Comparison of ENCODE assay signal across 8 mouse cellular contexts in the genomic region with DNA sequence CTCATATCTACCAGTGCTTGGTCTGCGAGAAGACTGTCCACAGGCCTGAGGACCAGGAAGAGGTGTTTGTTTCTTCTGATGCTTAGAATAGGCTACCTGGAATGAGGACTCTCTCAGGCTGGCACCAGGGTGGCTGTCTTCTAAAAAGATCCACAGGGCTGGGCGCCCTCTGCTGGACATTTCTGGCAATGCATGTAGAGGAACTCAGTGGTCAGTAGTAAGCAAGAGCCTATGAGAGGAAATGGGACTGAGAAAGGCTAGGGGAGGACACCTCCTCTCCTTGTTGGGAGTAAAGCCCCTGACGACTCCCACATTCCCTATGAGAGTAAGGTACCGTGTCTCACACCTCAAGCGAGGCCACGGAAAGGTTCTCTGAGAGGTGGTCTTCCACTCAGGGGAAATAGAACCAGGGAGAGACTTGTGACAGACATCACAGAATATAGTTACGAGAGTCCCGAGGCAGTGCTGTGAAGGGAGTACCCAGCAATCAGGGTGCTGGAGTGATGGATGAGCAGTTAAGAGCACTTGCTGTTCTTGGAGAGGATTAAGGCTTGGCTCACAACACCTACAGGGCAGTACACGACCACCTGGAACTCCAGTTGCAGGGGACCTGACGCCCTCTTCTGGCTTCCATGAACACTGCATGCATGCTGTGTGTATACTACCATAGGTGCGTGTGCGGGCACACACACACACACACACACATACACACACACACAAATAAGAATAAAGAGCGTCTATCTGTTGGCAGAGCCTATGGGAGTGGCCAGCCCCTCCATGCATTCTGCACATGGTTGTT. TPM values are rescaled to one million over a fixed set of nuclear protein-coding genes. Genes with fewer than 3 reads are reported as not detected.
DNase-seq lines count a peak whose midpoint lies in the region; ATAC-seq and TF ChIP-seq lines count a peak whose summit lies in the region.

No protein-coding gene starts in this region.

- peak; percentile 87 for DNase-seq in 3T3-L1 (ENCODE audit: low read depth, low spot score)
- peak; percentile 90 for DNase-seq in adrenal gland, postnatal 10 days
- peak; percentile 87 for DNase-seq in embryo, embryonic 9.5 days (ENCODE audit: extremely low spot score)
- DNase-seq in gonadal fat pad, adult 2 months (ENCODE audit: low read depth) = peak; percentile 19
- DNase-seq in kidney, adult 8-10 months = peak; percentile 58 to 89
- DNase-seq in limb, embryonic 11.5 days (ENCODE audit: low spot score) = peak; percentile 97
- DNase-seq in midbrain, postnatal 0 days (ENCODE audit: low spot score) = peak; percentile 93
- peak; percentile 77 to 90 for DNase-seq in spleen, postnatal 10 days (ENCODE audit: low spot score in 2 of 2)

- H3K36me3 ChIP-seq in limb, embryonic 11.5 days (ENCODE audit: control insufficient read depth, insufficient read depth, low read length) = no peaks in the 10 kb centered on the region
- H3K36me3 ChIP-seq in midbrain, postnatal 0 days (ENCODE audit: insufficient read depth, low read length) = no peaks in the 10 kb centered on the region

- no peak overlapping the region for H3K4me3 ChIP-seq in limb, embryonic 11.5 days (ENCODE audit: low read depth, low read length)
- H3K4me3 ChIP-seq in midbrain, postnatal 0 days (ENCODE audit: low read depth, low read length) = no peak overlapping the region

- no peak overlapping the region for H3K27ac ChIP-seq in limb, embryonic 11.5 days (replicated peaks; ENCODE audit: low read depth, low read length)
- H3K27ac ChIP-seq in midbrain, postnatal 0 days (ENCODE audit: low read depth, low read length) = no peak overlapping the region

- 68% methylated on average over 13 of the region's 13 CpGs for WGBS in limb, embryonic 11.5 days
- 61% methylated on average over 13 of the region's 13 CpGs for WGBS in midbrain, postnatal 0 days

- no peaks in the 10 kb centered on the region for H3K9me3 ChIP-seq in limb, embryonic 11.5 days (ENCODE audit: control insufficient read depth, low read length)
- H3K9me3 ChIP-seq in midbrain, postnatal 0 days (ENCODE audit: low read length) = no peaks in the 10 kb centered on the region

- no peak overlapping the region for H3K4me2 ChIP-seq in limb, embryonic 11.5 days (ENCODE audit: low read depth, severe bottlenecking)
- no peak overlapping the region for H3K4me2 ChIP-seq in midbrain, postnatal 0 days (ENCODE audit: low read depth, low read length, poor library complexity, severe bottlenecking)

- H3K27me3 ChIP-seq in limb, embryonic 11.5 days (ENCODE audit: control insufficient read depth, insufficient read depth, low read length) = no peaks in the 10 kb centered on the region
- H3K27me3 ChIP-seq in midbrain, postnatal 0 days (ENCODE audit: insufficient read depth, low read length) = no peaks in the 10 kb centered on the region

- H3K4me1 ChIP-seq in limb, embryonic 11.5 days (ENCODE audit: control insufficient read depth, insufficient read depth, low read length) = no peaks in the 10 kb centered on the region
- H3K4me1 ChIP-seq in midbrain, postnatal 0 days (ENCODE audit: insufficient read depth, low read length) = no peaks in the 10 kb centered on the region

- TF ChIP-seq CTCF in midbrain, postnatal 0 days (IDR thresholded peaks at IDR 0.05) = peak; percentile 97

- no peak overlapping the region for H3K9ac ChIP-seq in limb, embryonic 11.5 days (ENCODE audit: low read length)
- no peak overlapping the region for H3K9ac ChIP-seq in midbrain, postnatal 0 days (replicated peaks; ENCODE audit: low read length, poor library complexity, severe bottlenecking)

- peak; percentile 80 for ATAC-seq in limb, embryonic 11.5 days (ENCODE audit: insufficient number of reproducible peaks, low FRiP score, low TSS enrichment, low read depth)
- ATAC-seq in midbrain, postnatal 0 days (ENCODE audit: low FRiP score) = peak; percentile 47

RNA-seq across cellular contexts. Expression of gene Ccne1, which starts 34.6 kb away (rescaled TPM):
- total RNA-seq in adrenal gland, postnatal 10 days (2021) = 10 to 100 TPM; 10.0 to 10.8 TPM
- 3.6 and 5.1 TPM in 2 replicates for polyA plus RNA-seq in gonadal fat pad, adult 2 months (2012; rRNA removed)
- polyA plus RNA-seq in limb, embryonic 11.5 days (2014; fragmentation: Nextera tagmentation; extraction: Ambion mirVana) = 121 and 131 TPM in 2 replicates
- total RNA-seq in midbrain, postnatal 0 days (2014; rRNA removed) = 9.5 and 11.4 TPM in 2 replicates
- 13.2 and 13.4 TPM in 2 replicates for polyA plus RNA-seq in midbrain, postnatal 0 days (2015; fragmentation: Nextera tagmentation; extraction: Ambion mirVana)

RNA-seq across cellular contexts. Expression of gene 1600014C10Rik, which starts 41.1 kb away (rescaled TPM):
- total RNA-seq in adrenal gland, postnatal 10 days (2021) = 10 to 100 TPM; 45.5 to 58.0 TPM
- polyA plus RNA-seq in gonadal fat pad, adult 2 months (2012; rRNA removed) = 39.4 and 44.7 TPM in 2 replicates
- polyA plus RNA-seq in limb, embryonic 11.5 days (2014; fragmentation: Nextera tagmentation; extraction: Ambion mirVana) = 14.0 and 14.4 TPM in 2 replicates
- total RNA-seq in midbrain, postnatal 0 days (2014; rRNA removed) = 44.0 and 44.2 TPM in 2 replicates
- polyA plus RNA-seq in midbrain, postnatal 0 days (2015; fragmentation: Nextera tagmentation; extraction: Ambion mirVana) = 30.3 and 35.2 TPM in 2 replicates

Comparison
In these comparisons a context has a peak if more than half of its experiments do, and no peak if none do; other contexts are left out.
1. DNase-seq: peak in every context shown above with its lines; median percentile 97 in limb, embryonic 11.5 days; 93 in midbrain, postnatal 0 days; 90 in adrenal gland, postnatal 10 days; 87 in 3T3-L1; 87 in embryo, embryonic 9.5 days; 84 in spleen, postnatal 10 days; 74 in kidney, adult 8-10 months; 19 in gonadal fat pad, adult 2 months.